Mouse (Mus musculus): ENCODE measurements around the gene Gm20388.

DNA sequence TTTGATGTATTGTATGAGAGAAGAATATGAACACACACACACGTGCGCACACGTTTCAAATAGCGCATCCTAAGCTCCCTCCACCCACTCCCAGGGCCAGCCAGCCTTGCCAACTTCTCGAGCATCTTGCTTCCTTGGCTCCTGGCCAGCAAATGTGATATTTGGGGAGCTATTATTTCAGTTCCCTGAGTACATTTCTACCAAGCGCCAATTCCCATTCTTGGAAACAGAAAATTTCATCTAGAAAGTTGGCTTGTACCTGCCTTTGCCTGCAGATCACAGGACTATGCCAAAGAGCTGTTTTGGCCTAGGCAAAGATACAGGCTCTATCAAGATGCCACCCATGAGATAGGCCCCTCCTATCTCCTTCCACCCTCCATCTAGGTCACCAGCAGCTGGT is 2644.1 kb downstream of the Gm20388 start:
- TF ChIP-seq CTCF (IDR thresholded peaks at IDR 0.05; ENCODE audit: borderline replicate concordance, insufficient read depth, low read depth, low read length) (no peak), POLR2A (IDR thresholded peaks at IDR 0.05; ENCODE audit: borderline replicate concordance, insufficient read depth, low read length) (no peak)
